Mouse (Mus musculus) intestine, embryonic 16.5 days (tissue): ENCODE data around the gene Cdc7. TPM values are rescaled to one million over a fixed set of nuclear protein-coding genes. Genes with fewer than 3 reads are reported as not detected.
"Not testable (repeated sequence)": the region's sequence is repeated elsewhere in the genome, so short reads cannot be mapped to it uniquely, and the experiment has no call there.

ENCODE experiments used
- ATAC-seq: fragments of 200-750 bp; cut with Nextera tagmentation; 2 replicates; pipeline ENCODE4 v1.8.0; 2017; ENCODE audit warnings: moderate TSS enrichment, moderate library complexity
- H3K27ac ChIP-seq: fragments of 300-500 bp; sonication (generic); 2 replicates; pipeline ENCODE4 v1.5.1; 2014; ENCODE audit warnings: mild to moderate bottlenecking, low read length
- H3K27me3 ChIP-seq: fragments of 300-500 bp; sonication (generic); replicated peaks from 2 replicates; pipeline ENCODE4 v1.6.1; 2014; ENCODE audit warnings: low read length, control low read depth, mixed read lengths; ENCODE audit not compliant: control insufficient read depth, insufficient read depth
- H3K36me3 ChIP-seq: fragments of 300-500 bp; sonication (generic); 2 replicates; pipeline ENCODE4 v1.6.1; 2014; ENCODE audit warnings: low read length, control low read depth; ENCODE audit not compliant: control insufficient read depth, insufficient read depth
- H3K4me1 ChIP-seq: fragments of 300-500 bp; sonication (generic); 2 replicates; pipeline ENCODE4 v1.6.1; 2014; ENCODE audit warnings: low read length, control low read depth, mixed read lengths; ENCODE audit not compliant: control insufficient read depth, insufficient read depth
- H3K4me2 ChIP-seq: fragments of 300-500 bp; sonication (generic); 2 replicates; pipeline ENCODE4 v1.6.1; 2014; ENCODE audit warnings: low read depth, low read length, control low read depth
- H3K4me3 ChIP-seq: fragments of 300-500 bp; sonication (generic); 2 replicates; pipeline ENCODE4 v1.5.1; 2014; ENCODE audit warnings: mild to moderate bottlenecking, low read length
- H3K9ac ChIP-seq: fragments of 300-500 bp; sonication (generic); 2 replicates; pipeline ENCODE4 v1.6.1; 2014; ENCODE audit warnings: low read depth, low read length
- H3K9me3 ChIP-seq: fragments of 300-500 bp; sonication (generic); 2 replicates; pipeline ENCODE4 v1.6.1; 2016; ENCODE audit warnings: low read length, control low read depth; ENCODE audit not compliant: control insufficient read depth
- WGBS: fragments of 180-500 bp; shearing (Covaris S2); extraction: QIAGEN DNeasy Blood & Tissue Kit; methylation state at CpG from one replicate; pipeline ENCODE4 v1.1.7; 2014; 5-methylcytosine and 5-hydroxymethylcytosine counted together
- polyA plus RNA-seq: library from polyadenylated mRNA; unstranded; fragments of >200 nt; fragmentation: Nextera tagmentation; extraction: Ambion mirVana; gene quantifications from 2 replicates; pipeline ENCODE4 v1.2.1, GENCODE M21; 2015

The Cdc7 gene
- polyA plus RNA-seq, 1 experiment from 2014 or later: 30.1 TPM

DNA sequence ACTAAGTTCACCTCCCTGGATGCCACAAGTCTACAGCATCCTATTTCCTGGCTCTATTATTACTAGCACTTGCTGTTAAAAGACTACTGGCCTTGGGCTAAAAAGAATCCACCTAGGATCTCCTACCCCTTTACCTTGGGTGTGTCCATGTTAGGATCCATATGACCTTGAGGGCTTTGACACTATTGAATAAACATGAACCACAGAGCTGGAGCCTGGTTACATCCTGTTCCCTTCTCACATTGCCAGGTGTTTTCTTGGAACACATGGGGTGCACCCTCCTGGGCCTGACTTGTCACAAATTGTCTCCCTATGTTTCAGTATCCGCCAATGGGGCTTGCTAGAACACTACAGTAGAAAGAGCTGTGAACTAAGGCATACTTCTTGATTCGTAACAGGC, 3.7 kb upstream of the Cdc7 start:
- Histone ChIP-seq H3K36me3 (no peaks in the 10 kb centered on the region), H3K27ac (no peak overlapping the region), H3K9ac (no peak overlapping the region), H3K4me3 (no peak overlapping the region), H3K27me3 (no peaks in the 10 kb centered on the region), H3K4me1 (peaks cover 6% of the 10 kb centered on the region; the same call in 1 of the 2 replicates), H3K4me2 (no peak overlapping the region), H3K9me3 (no peaks in the 10 kb centered on the region)
- WGBS: 91% methylated on average over 2 of the region's 2 CpGs
- ATAC-seq: no peak

DNA sequence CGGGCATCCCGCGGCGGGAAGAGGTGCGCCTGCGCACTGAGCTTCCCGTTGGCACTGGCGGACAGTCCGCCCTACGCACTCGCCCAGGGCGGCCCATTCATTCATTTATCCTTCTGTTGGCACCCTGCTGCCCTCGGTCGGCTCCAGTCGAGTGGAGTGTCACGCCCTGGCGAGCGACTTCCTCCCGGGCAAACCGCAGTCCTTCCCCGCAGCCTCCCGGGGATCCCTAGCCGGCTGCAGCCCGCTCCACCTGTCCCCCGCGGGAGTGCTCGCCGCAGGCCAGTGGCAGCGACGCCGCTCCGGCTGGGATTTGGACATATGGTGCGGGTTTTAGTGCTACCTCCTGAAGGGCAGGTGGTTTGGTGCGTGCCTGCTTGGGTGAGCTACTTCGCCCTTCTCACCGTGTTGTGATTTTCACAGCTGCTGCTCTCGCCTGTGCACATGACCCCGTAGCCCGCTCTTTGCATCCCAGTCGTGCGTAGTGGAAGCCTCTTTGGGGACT, 442 bp downstream of the Cdc7 start:
- Histone ChIP-seq H3K4me2 (peak overlapping the region; percentile 64), H3K4me3 (peak overlapping the region; percentile 91), H3K27ac (peak overlapping the region; percentile 72), H3K9me3 (no peaks in the 10 kb centered on the region), H3K4me1 (no peaks in the 10 kb centered on the region), H3K27me3 (no peaks in the 10 kb centered on the region), H3K36me3 (no peaks in the 10 kb centered on the region), H3K9ac (peak overlapping the region; percentile 79)
- WGBS: under 1% methylated on average over 41 of the region's 41 CpGs
- peak; percentile 94 for ATAC-seq

DNA sequence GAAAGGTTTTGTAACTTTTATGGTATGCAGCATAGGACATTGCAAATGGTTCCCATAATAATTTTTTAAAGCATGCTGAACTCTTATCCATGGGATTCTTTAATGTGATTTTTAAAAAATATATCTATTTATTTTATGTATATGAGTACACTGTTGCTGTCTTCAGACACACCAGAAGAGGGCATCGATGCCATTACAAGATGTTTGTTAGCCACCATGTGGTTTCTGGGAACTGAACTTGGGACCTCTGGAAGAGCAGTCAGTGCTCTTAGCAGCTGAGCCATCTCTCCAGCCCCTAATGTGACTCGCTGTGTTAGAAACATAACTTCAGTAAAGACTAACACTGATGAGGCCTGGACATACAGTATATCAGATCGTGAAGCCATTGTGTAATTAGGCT, 2.3 kb downstream of the Cdc7 start:
- Histone ChIP-seq H3K4me3 (no peak overlapping the region), H3K27me3 (no peaks in the 10 kb centered on the region), H3K36me3 (no peaks in the 10 kb centered on the region), H3K4me2 (no peak overlapping the region), H3K9ac (no peak overlapping the region), H3K4me1 (no peaks in the 10 kb centered on the region), H3K9me3 (no peaks in the 10 kb centered on the region), H3K27ac (no peak overlapping the region)
- 82% methylated on average over 3 of the region's 3 CpGs for WGBS
- ATAC-seq: no peak

DNA sequence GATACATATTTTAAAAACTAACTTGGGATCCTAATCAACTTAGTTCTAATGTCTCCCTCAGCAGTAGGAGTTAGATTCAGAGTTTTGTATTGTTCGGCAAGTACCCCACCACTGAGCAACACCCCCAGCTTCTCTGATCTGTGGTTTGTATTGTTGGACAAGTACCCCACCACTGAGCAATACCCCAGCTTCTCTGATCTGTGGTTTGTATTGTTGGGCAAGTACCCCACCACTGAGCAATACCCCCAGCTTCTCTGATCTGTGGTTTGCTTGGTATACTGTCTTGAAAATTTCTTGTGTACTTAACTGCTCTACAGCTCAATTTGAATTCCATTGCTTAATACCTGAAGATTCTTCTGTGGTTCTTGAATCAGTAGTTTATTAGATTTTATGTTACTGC, 3.5 kb downstream of the Cdc7 start:
- no peak for ATAC-seq
- 92% methylated on average over 1 of the region's 1 CpGs for WGBS
- H3K27ac ChIP-seq: no peak overlapping the region
- H3K4me1 ChIP-seq: no peaks in the 10 kb centered on the region
- H3K9me3 ChIP-seq: no peaks in the 10 kb centered on the region
- H3K9ac ChIP-seq: no peak overlapping the region
- no peak overlapping the region for H3K4me2 ChIP-seq
- H3K27me3 ChIP-seq: no peaks in the 10 kb centered on the region
- H3K36me3 ChIP-seq: no peaks in the 10 kb centered on the region
- no peak overlapping the region for H3K4me3 ChIP-seq

DNA sequence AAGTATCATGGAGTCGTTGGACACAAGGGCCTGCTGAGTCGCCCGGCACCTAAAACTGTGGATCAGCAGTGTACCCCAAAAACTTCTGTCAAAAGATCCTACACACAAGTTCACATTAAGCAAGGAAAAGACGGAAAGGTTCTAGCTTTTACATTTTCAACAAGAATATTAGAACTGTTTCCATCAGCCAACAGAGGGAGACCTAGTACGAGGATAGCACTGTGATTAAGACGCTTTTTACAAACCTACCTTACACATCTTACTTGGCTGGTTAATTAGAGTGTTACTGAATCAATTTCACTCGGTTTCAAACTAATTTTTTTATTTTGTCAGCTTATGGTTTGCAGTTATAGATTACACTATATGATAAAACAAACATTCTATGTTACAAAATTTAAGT, 9.8 kb downstream of the Cdc7 start:
- no peaks in the 10 kb centered on the region for H3K9me3 ChIP-seq
- no peaks in the 10 kb centered on the region for H3K27me3 ChIP-seq
- no peak for ATAC-seq
- no peak overlapping the region for H3K9ac ChIP-seq
- no peak overlapping the region for H3K27ac ChIP-seq
- 88% methylated on average over 7 of the region's 7 CpGs for WGBS
- H3K4me1 ChIP-seq: no peaks in the 10 kb centered on the region
- H3K4me2 ChIP-seq: no peak overlapping the region
- peaks cover 10% of the 10 kb centered on the region for H3K36me3 ChIP-seq
- H3K4me3 ChIP-seq: no peak overlapping the region

DNA sequence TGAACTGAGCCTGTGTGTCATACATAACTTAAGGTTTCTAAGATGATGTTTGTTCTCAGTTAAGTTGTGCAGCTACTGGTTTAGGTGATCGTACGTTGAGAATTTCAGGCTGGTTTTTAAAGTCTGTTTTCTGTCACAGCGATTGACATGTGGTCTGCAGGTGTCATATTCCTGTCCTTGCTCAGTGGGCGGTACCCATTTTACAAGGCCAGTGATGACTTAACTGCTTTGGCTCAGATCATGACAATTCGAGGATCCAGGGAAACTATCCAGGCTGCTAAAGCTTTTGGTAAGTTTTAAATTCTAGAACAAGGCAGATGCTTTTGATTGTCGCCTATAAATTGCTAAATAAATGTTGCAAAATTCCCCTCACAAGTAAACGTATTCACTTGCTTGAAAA, 15.0 kb downstream of the Cdc7 start:
- peaks cover 10% of the 10 kb centered on the region for H3K36me3 ChIP-seq
- H3K4me2 ChIP-seq: no peak overlapping the region
- 0 out of 2 replicates have a peak, but pooled peaks cover 3% of the 10 kb centered on the region for H3K4me1 ChIP-seq
- H3K27me3 ChIP-seq: no peaks in the 10 kb centered on the region
- ATAC-seq: no peak
- no peaks in the 10 kb centered on the region for H3K9me3 ChIP-seq
- WGBS: 67% methylated on average over 7 of the region's 7 CpGs
- H3K27ac ChIP-seq: no peak overlapping the region
- no peak overlapping the region for H3K4me3 ChIP-seq
- no peak overlapping the region for H3K9ac ChIP-seq

DNA sequence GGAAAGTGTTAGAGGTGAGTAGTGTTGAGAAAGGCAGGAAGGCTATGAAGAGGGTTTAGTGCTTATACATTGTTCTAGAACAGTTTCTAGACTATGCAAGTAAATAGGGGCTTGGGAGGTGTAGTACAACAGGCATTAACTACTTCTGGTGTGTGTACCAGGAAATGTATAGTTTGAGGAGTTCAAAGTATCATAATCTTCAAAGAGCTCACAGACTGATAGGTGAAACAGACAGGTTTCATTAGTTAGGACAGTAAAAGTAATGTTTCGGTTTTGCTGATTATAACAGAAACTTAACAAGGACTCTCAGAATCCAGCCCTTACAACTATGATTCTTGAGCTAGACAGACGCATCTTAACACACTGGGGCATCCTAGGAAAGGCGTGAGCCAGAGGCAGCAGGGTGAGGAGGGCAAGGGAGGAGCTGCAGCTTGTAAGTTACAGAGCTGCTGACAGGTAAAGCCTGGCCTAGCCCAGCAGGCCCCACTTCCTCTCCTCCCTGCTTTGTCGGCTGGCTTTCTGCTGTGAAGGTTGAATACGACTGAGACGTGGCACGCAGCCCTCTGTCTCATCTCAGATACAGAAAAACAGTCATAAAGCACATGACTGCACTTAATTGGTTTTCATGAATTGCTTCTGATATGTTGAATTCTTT, 18.3 kb downstream of the Cdc7 start:
- Histone ChIP-seq H3K9me3 (no peaks in the 10 kb centered on the region), H3K27me3 (no peaks in the 10 kb centered on the region), H3K27ac (peak overlapping the region; percentile 47), H3K9ac (no peak overlapping the region), H3K4me2 (no peak overlapping the region), H3K4me3 (no peak overlapping the region), H3K4me1 (0 out of 2 replicates have a peak, but pooled peaks cover 3% of the 10 kb centered on the region), H3K36me3 (peaks cover 2% of the 10 kb centered on the region; the same call in 1 of the 2 replicates)
- peak; percentile 86 for ATAC-seq
- WGBS: 62% methylated on average over 7 of the region's 7 CpGs

DNA sequence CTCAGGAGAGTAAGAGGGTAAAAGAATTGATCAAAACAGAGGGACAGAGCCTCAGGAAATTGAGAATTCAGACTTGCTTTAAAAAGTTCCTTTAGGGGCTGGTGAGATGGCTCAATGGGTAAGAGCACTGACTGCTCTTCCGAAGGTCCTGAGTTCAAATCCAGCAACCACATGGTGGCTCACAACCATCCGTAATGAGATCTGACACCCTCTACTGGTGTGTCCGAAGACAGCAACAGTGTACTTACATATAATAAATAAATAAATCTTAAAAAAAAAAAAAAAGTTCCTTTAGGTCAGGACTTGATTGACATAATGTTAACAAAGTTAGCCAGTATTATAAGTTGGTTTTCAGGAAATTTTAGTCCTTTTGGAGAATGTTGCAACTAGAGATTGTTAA, 20.8 kb downstream of the Cdc7 start:
- not testable (repeated sequence) for H3K27me3 ChIP-seq, H3K4me2 ChIP-seq, ATAC-seq, H3K27ac ChIP-seq, H3K9ac ChIP-seq, H3K36me3 ChIP-seq, H3K4me1 ChIP-seq, H3K9me3 ChIP-seq, H3K4me3 ChIP-seq
- WGBS: 86% methylated on average over 3 of the region's 3 CpGs

DNA sequence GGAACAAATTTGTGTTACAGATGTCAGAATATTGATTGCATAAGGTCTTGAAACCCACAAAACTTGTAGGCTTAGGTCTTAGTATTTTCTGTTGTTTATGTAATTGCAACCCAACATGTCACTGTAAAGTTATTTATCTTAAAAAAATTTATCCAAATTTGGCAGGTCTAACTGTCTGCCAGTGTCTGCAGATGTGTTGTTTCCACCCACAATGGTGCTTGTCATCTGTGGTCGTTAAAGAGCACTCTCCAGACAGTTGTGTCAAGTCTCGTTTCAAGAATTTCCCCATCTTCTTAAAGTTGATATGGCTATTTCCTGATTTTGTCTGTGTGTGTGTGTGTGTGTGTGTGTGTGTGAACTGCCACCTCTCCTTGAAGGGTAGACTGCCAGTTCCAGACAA, 21.5 kb downstream of the Cdc7 start:
- peaks cover 6% of the 10 kb centered on the region; the same call in 1 of the 2 replicates for H3K4me1 ChIP-seq
- H3K36me3 ChIP-seq: 0 out of 2 replicates have a peak, but pooled peaks cover 2% of the 10 kb centered on the region
- WGBS: 58% methylated on average over 2 of the region's 2 CpGs
- H3K4me3 ChIP-seq: no peak overlapping the region
- H3K9ac ChIP-seq: no peak overlapping the region
- H3K9me3 ChIP-seq: no peaks in the 10 kb centered on the region
- no peak for ATAC-seq
- H3K27me3 ChIP-seq: no peaks in the 10 kb centered on the region
- H3K4me2 ChIP-seq: no peak overlapping the region
- no peak overlapping the region for H3K27ac ChIP-seq

DNA sequence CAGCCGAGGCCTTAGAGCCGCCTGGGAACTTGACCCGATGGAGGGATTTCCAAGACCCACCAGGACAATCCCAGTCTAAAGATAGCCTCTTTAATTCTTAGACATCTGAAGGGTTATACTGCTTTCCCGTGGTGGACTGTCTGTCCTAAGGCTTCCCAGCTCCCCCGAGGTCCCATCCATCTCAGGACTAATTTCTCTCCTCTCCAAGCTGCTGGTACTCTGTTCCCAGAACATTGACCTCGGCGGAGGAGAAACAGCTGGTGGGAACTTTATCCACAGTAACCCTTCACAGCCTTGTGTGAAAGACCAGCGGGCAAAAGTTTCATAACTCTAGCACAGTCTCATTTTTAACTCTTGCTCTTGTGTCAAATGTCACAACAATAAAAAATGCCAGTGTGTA, 25.1 kb downstream of the Cdc7 start:
- H3K27me3 ChIP-seq: no peaks in the 10 kb centered on the region
- H3K4me2 ChIP-seq: no peak overlapping the region
- no peak overlapping the region for H3K4me3 ChIP-seq
- peaks cover 11% of the 10 kb centered on the region for H3K4me1 ChIP-seq
- 43% methylated on average over 8 of the region's 8 CpGs for WGBS
- peak; percentile 65 for ATAC-seq
- 0 out of 2 replicates have a peak, but pooled peaks cover 2% of the 10 kb centered on the region for H3K36me3 ChIP-seq
- peak overlapping the region; percentile 61; the same call in 1 of the 2 replicates for H3K27ac ChIP-seq
- no peak overlapping the region for H3K9ac ChIP-seq
- no peaks in the 10 kb centered on the region for H3K9me3 ChIP-seq
